Mouse (Mus musculus): Measurements from ENCODE around the gene Rasgrp2.

DNA sequence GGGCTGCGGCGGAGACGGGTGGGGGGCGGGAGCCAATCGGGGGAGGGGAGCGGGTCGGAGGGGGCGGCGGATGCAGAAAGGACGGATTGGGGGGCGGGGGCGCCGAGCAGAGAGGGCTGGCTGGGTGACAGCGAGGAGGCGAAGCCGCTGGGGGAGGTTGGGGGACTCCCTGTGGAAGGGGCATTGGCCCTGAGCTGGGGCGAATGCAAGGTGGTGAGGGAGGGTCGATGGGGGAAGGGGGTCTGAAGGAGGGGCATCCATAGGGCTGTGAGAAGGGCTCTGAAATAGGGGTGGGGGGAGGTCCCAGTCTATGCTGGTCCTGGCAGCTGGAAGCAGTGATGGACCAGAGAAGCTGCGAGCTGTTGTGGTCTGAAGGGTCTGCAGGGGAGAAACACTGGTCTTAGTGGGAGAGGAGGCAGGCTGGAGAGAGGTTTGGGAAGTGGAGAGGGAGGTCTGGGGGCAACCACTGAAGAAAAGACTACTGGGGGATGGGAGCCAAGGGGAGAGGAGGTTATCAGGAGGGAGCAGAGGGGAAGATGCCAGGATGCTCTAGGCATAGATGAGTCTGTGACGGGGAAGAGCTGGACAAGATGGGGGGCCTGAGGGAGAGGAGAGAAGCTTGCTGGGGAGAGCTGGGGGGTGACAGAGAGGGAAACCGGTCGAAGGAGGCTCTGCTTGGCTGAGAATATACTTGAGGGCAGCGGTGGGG lies 20.0 kb downstream of the Rasgrp2 start:
- TF ChIP-seq POLR2A (IDR thresholded peaks at IDR 0.05; ENCODE audit: borderline replicate concordance, control insufficient read depth, low read depth, low read length) (no peak), CTCF (IDR thresholded peaks at IDR 0.05; ENCODE audit: control insufficient read depth, insufficient read depth, low read length) (no peak)

All from bone marrow, adult 2 months (tissue).